Mouse (Mus musculus) adrenal gland (tissue): ENCODE data around the gene Zfp865.

Experiments
- intact Hi-C: fragments of 180-260 bp; cut with DNase I; formaldehyde crosslinking; loops from one replicate; pipeline ENCODE4 v1.15.1; 2025

Gene Zfp865

GRCm38 (mm10) chr7:5051193-5052192 lies 31.3 kb downstream of the Zfp865 start, which contains the start of gene Zfp580:
Zfp580 (plus strand) TSS chr7:5051538.
- intact Hi-C loops, result loop anchor here (5.0 kb wide), 1 partner anchor 54 kb away; the partner anchor contains the start of gene Zfp579

DNA sequence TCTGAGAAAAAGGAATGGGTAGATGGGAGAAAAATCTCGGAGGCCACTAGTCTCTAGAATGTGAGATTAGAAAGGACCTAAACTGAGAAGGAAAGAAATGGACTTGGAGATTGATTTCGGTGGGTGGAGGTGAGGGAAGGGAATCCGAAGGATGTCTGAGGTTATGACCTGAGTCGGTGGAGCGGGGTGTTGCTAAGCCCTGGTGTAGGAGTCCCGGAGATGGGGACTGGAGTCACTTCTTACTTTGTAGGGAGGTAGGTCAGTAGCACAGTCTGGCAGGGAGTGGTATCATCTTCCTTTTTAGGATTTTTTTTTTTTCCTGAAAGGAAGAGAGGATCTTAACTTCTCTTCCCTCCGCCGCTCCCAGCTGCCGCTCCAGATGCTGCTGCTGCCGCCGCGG lies 32.3 kb downstream of the Zfp865 start:
- intact Hi-C loops, result loop anchor here (5.0 kb wide), 1 partner anchor 55 kb away; the partner anchor contains the start of gene Zfp579

GRCm38 (mm10) chr7:5052931-5053343 lies 32.8 kb downstream of the Zfp865 start:
- intact Hi-C loops, result loop anchor here (5.0 kb wide), 1 partner anchor 56 kb away; the partner anchor contains the start of gene Zfp579

DNA sequence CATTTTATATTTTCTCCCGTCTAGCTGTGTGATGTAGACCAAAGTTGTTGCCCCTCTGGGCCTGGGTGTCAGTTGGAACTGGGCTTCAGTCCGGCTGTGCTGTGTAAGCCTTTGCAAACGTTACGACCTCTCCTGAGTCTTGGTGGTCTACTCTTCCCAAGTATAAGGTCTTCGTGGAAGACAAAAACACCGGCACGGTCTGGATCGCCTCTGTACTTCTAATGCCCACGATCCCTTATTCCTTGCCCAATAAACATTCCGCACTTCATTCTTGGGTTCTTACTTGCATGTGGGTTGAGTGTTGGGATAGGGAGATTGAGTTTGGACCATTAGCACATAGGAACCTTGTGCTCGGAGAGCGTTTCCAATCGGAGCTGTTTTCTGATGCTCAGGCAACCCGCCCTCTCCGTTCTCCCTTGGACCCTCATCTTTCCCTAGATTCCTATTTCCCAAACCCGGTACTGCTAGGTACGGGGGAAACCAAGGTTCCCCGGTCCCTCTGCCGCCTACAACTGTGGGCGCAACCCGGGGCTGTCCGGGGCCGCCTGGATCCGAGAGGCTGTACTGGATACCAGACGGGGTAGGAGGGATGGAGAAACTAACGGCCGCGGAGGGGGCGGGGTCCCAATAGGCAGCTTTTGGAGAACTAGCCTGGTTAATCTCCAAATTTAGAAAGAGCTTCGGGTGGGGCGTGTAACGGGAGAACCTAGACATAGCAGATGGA lies 33.4 kb downstream of the Zfp865 start:
- intact Hi-C loops, result loop anchor here (5.0 kb wide), 1 partner anchor 56 kb away; the partner anchor contains the start of gene Zfp579

DNA sequence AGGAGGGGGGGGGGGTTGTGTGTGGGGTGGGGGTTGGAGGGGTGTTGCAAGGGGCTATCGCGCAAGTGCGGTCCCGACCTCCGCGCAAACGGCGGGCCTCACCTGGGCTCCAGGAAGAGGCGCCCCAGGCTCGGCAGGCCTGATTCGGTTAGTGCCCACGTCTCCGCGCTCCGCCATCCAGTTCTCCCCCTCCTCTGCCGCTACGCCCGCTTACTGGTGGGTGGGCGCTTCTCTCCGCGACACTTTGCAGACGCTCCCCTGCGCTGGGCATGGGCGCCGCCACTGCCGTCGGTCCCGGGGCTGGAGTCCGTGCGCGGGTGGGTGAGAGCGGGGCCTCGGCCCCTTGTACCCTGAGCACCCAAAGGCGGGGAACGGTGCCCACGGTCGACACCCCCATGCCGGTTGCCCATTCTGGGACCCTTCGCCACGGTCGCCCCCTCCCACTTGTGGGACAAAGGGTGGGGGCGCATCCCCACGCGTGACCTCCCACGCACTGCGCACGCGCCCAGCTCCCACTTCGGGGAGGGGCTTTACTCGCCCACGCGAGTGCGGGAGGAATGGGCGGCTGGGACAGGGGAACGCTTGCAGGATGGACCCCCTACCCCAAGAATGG lies 36.6 kb downstream of the Zfp865 start:
- intact Hi-C loops, result no loop called here

DNA sequence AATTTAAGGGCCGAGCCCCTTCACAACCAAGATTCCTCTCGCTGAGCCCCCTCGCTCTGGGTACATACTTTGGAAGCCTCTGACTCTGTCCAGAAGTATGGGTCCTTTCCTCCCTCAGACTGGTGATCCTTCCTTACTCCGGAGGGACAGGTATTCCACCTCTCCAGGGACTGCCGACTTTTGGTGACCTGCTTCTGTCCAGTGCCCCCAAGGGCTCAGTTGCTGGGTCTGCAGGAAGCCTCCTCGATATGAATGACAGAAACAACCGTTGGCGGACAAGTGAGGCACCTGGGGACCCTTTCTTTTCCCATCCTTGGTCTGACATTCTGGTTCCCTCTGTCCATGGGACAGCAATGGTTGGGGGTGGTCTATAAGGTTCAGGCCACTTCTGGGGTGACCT lies 37.2 kb downstream of the Zfp865 start:
- intact Hi-C loops, result no loop called here

- intact Hi-C loops, result no loop called here
Measured at GRCm38 (mm10) chr7:5057804-5058203, 37.6 kb downstream of the Zfp865 start.

- intact Hi-C loops, result no loop called here
Measured at GRCm38 (mm10) chr7:5058631-5059030, 38.5 kb downstream of the Zfp865 start.

GRCm38 (mm10) chr7:5059421-5059820 lies 39.2 kb downstream of the Zfp865 start:
- intact Hi-C loops, result no loop called here

DNA sequence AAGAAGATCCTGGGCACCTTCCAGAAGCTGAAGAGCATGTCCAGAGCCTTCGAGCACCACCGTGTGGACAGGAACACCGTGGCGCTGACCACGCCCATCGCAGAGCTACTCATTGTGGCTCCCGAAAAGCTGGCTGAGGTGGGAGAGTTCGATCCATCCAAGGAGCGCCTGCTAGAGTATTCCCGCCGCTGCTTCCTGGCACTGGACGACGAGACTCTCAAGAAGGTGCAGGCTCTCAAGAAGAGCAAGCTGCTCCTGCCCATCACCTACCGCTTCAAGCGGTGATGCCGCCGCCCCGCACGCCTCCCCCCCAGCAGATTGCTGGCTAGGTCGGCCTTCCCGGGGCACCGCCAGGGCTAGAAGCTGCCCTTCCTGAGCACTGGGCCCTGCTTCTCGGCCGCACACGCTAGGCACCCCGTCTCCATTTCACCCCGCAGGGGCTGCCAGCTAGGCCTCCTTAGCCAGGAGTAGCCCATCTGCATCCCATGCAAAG lies 40.1 kb downstream of the Zfp865 start:
- intact Hi-C loops, result no loop called here

DNA sequence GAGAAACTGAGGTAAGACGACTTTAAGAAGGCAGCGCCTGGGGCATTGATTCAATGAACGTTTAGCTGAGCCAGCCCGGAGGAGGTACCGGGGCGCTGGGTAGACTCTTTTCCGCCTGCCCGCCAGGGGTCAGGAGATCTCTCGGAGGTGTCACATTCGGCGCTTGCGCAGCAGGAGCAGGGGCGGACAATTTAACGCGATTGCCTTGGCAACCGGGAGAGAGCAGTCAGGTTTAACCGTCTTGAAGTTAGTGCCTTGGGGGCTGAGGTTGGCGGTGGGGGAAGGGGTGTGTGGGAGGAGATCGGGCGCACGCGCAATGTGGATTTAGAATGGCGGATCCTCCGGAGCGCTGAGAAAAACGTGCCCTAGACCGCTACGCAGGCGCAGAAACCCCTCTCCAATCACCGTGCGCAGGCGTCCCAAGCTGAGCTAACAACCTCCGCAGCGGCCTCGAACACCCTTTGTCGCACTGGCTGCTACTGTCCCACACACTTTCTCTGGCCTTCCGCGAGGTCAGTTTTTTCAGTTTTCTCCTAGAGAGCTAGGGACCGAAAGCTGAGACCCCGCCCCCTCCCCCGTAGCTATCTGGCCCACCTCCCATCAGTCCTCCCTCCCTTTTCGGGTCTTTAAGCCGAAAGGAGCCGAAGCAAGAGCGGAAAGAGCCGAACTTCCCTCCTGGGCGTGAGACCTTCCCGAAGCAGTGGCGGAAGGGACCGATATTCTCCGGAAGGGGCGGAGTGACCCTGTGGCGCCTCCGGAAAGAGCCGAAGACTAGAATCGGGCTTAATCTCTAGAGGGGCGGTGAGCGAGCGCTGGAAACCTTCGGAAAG lies 41.0 kb downstream of the Zfp865 start:
- intact Hi-C loops, result no loop called here

GRCm38 (mm10) chr7:5061774-5062359 lies 41.7 kb downstream of the Zfp865 start, which contains the start of gene U2af2:
U2af2 (plus strand) TSS chr7:5062143.
- intact Hi-C loops, result no loop called here

DNA sequence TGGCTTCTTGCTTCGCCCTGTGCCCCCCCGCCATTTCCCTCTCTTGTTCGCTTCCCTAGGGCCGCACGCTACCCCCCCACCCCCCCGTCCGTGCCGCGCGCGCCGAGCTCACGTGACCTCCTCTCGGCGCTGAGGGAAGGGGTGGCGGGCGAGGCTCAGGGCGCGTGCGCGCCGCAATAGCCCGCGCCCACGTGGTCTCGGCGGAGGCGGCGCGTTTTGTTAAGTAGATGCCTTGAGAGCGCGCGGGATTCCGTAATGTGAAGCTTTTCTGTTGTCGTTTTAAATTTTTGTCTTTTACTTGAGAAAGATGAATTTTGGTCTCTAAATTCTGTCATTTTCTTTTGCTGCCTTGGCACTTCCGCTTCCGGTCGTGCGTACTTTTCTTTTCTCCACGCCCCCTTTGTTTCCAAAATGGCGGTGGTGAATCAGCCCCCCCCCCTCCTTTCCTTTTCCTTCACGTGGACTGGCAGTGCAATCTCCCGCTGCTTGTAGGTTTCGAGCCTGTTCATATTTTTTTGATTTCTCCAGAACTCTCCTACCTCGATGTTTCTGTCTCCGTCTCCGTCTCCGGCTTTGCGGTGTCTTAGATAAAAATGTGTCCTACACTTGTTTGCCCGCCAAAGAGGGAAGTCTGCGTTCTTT lies 42.3 kb downstream of the Zfp865 start:
- intact Hi-C loops, result no loop called here

GRCm38 (mm10) chr7:5064886-5065285 lies 44.7 kb downstream of the Zfp865 start:
- intact Hi-C loops, result no loop called here

GRCm38 (mm10) chr7:5073586-5073985 lies 53.4 kb downstream of the Zfp865 start:
- intact Hi-C loops, result loop anchor here (10.0 kb wide), 1 partner anchor 51 kb away; the partner anchor contains the start of gene Rasl2-9

DNA sequence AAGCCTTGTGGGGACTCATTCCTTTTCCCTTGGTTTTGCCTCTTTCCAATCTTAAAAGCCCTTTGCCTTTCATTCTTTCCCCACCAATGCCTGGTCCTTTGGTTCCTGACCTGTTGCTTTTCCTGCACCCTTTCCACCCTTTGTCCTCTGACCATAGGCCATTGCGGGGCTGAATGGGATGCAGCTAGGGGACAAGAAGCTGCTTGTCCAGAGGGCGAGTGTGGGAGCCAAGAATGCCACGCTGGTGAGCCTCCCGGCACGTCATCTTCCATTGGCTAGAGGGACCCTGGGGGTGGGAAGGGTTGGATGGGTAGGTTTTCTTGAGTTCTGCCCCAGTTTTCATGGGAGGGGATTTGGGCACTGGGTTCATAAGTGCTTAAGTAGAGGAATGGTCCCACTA lies 54.8 kb downstream of the Zfp865 start:
- intact Hi-C loops, result loop anchor here (10.0 kb wide), 1 partner anchor 50 kb away; the partner anchor contains the start of gene Rasl2-9

- intact Hi-C loops, result loop anchor here (10.0 kb wide), 1 partner anchor 48 kb away; the partner anchor contains the start of gene Rasl2-9
Measured at GRCm38 (mm10) chr7:5076931-5077330, 56.8 kb downstream of the Zfp865 start.

DNA sequence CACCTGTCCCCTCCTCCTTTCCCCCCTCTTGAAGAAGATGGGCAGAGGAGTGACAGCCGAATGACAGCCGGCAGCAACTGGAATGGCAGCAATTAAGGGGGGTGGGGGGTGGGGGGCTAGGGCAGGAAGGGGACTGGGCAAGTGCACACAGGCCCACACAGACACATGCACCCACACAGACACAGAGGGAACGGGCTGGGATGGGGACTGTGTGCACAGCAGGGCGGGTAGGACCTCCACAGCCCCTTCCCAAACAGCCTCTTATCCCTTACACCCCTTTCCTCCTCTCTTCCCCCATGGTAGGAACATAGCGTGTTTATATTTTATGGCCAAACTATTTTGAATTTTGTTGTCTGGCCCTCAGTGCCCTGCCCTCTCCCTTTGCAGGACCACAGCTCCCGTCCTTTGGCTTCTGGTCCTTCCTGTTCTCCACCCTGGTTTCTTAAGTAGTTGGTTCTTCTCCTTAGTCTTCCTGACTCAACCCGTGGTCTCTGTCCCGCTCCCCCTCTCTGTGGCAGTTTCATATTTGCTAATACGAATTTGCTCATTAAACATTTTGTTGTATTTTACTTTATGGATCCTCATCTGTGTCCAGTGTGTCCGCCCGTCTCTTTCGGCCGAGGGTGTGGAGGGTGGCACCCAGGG lies 59.3 kb downstream of the Zfp865 start:
- intact Hi-C loops, result loop anchor here (10.0 kb wide), 1 partner anchor 45 kb away; the partner anchor contains the start of gene Rasl2-9
